19 mouse cellular contexts compared by ENCODE assay signal in genomic region chr11:4861816-4862604, GRCm38 (mm10). TPM values are rescaled to one million over a fixed set of nuclear protein-coding genes. Genes with fewer than 3 reads are reported as not detected.
DNase-seq lines count a peak whose midpoint lies in the region; ATAC-seq and TF ChIP-seq lines count a peak whose summit lies in the region.
"Had no signal": no experiment of that assay in that cellular context is flagged by ENCODE, and none has a peak within 500 bp of the region (broad histone marks: within the 10 kb centered on the region; RNA-seq: fewer than 3 reads in every experiment).

No protein-coding gene starts in this region.

- TF ChIP-seq CTCF in testis, adult 2 months (IDR thresholded peaks at IDR 0.05; ENCODE audit: control insufficient read depth, insufficient read depth, insufficient replicate concordance, low read depth, low read length): no peak
- no peak for TF ChIP-seq CTCF in brain, embryonic 14.5 days (IDR thresholded peaks at IDR 0.05; ENCODE audit: borderline replicate concordance, extremely low read depth, insufficient read depth, insufficient read length)

- H3K9me3 ChIP-seq in limb, embryonic 12.5 days: no peaks in the 10 kb centered on the region
- H3K9me3 ChIP-seq: heart, embryonic 13.5 days; hindbrain, embryonic 10.5 days; liver, embryonic 15.5 days; midbrain, embryonic 12.5 days; neural tube, embryonic 13.5 days had no signal

- H3K27me3 ChIP-seq in testis, adult 2 months (ENCODE audit: control insufficient read depth, insufficient read depth, low read length): no peaks in the 10 kb centered on the region
- H3K27me3 ChIP-seq in limb, embryonic 12.5 days: no peaks in the 10 kb centered on the region
- H3K27me3 ChIP-seq: heart, embryonic 13.5 days; liver, embryonic 15.5 days; midbrain, embryonic 12.5 days; neural tube, embryonic 13.5 days had no signal

- H3K9ac ChIP-seq in limb, embryonic 12.5 days (replicated peaks): 0 out of 2 replicates have a peak overlapping the region, but pooled peaks have one; percentile 18
- H3K9ac ChIP-seq: heart, embryonic 13.5 days; liver, embryonic 15.5 days; midbrain, embryonic 12.5 days; neural tube, embryonic 13.5 days had no signal

- TF ChIP-seq POLR2A in testis, adult 2 months (IDR thresholded peaks at IDR 0.05; ENCODE audit: control insufficient read depth, low read depth, low read length): no peak
- TF ChIP-seq POLR2A in brain, embryonic 14.5 days (IDR thresholded peaks at IDR 0.05; ENCODE audit: borderline replicate concordance, extremely low read depth, insufficient read depth, insufficient read length, poor library complexity, severe bottlenecking): no peak

- WGBS in limb, embryonic 12.5 days: 24% methylated on average over 11 of the region's 11 CpGs

- no peaks in the 10 kb centered on the region for H3K36me3 ChIP-seq in testis, adult 2 months (ENCODE audit: control insufficient read depth, insufficient read depth, low read length)
- H3K36me3 ChIP-seq in limb, embryonic 12.5 days: no peaks in the 10 kb centered on the region
- H3K36me3 ChIP-seq: heart, embryonic 13.5 days; hindbrain, embryonic 10.5 days; liver, embryonic 15.5 days; midbrain, embryonic 12.5 days; neural tube, embryonic 13.5 days had no signal

- no peak overlapping the region for H3K4me3 ChIP-seq in testis, adult 2 months (ENCODE audit: control insufficient read depth, low read depth, low read length)
- no peak overlapping the region for H3K4me3 ChIP-seq in limb, embryonic 12.5 days (replicated peaks)
- H3K4me3 ChIP-seq: heart, embryonic 13.5 days; hindbrain, embryonic 10.5 days; liver, embryonic 15.5 days; midbrain, embryonic 12.5 days; neural tube, embryonic 13.5 days had no signal

- H3K4me2 ChIP-seq in limb, embryonic 12.5 days: peak overlapping the region; percentile 6
- H3K4me2 ChIP-seq: heart, embryonic 13.5 days; liver, embryonic 15.5 days; midbrain, embryonic 12.5 days; neural tube, embryonic 13.5 days had no signal

- peak overlapping the region; percentile 13; the same call in 1 of the 2 replicates for H3K27ac ChIP-seq in testis, adult 2 months (ENCODE audit: control insufficient read depth, insufficient read depth, low read depth, low read length)
- peak overlapping the region; percentile 83 for H3K27ac ChIP-seq in limb, embryonic 12.5 days
- H3K27ac ChIP-seq: heart, embryonic 13.5 days; hindbrain, embryonic 10.5 days; liver, embryonic 15.5 days; midbrain, embryonic 12.5 days; neural tube, embryonic 13.5 days had no signal

- no peak for ATAC-seq in limb, embryonic 12.5 days (ENCODE audit: insufficient number of reproducible peaks, insufficient read depth, low FRiP score, low TSS enrichment, low read depth)
- ATAC-seq: CD4-positive, CD25-positive, alpha-beta regulatory T cell, adult 4 months; inflammation-experienced regulatory T-cells, adult 6 months had no signal

- DNase-seq in testis, postnatal 10 days (ENCODE audit: low spot score): no peak
- peak; percentile 25 for DNase-seq in brain, embryonic 14.5 days (ENCODE audit: low read depth)
- DNase-seq in thymus, postnatal 4 days: no peak
- no peak for DNase-seq in left cerebral cortex, adult 9 months (ENCODE audit: low spot score in 2 of 2)
- DNase-seq in lung, postnatal 10 days: no peak
- DNase-seq: adrenal gland, adult 2 months; cerebellum, adult 18-20 months; kidney, postnatal 14 days; layer of hippocampus, adult 9-11 months; right cerebral cortex, postnatal 4 days had no signal

- no peaks in the 10 kb centered on the region for H3K4me1 ChIP-seq in testis, adult 2 months (ENCODE audit: control insufficient read depth, insufficient read depth, low read length)
- peaks cover 16% of the 10 kb centered on the region for H3K4me1 ChIP-seq in limb, embryonic 12.5 days (replicated peaks)
- H3K4me1 ChIP-seq: heart, embryonic 13.5 days; liver, embryonic 15.5 days; midbrain, embryonic 12.5 days; neural tube, embryonic 13.5 days had no signal

RNA-seq across cellular contexts. Expression of gene Nipsnap1, which starts 11.7 kb away (rescaled TPM):
- 2.7 and 3.7 TPM in 2 replicates for polyA plus RNA-seq in testis, adult 2 months (2012; rRNA removed)
- polyA plus RNA-seq in brain, embryonic 14.5 days (2012; rRNA removed): 101 and 117 TPM in 2 replicates
- 85.8 and 87.1 TPM in 2 replicates for polyA plus RNA-seq in limb, embryonic 12.5 days (2016; fragmentation: Nextera tagmentation; extraction: Ambion mirVana)

RNA-seq across cellular contexts. Expression of gene Nf2, which starts 12.7 kb away (rescaled TPM):
- polyA plus RNA-seq in testis, adult 2 months (2012; rRNA removed): 90.2 and 92.5 TPM in 2 replicates
- polyA plus RNA-seq in brain, embryonic 14.5 days (2012; rRNA removed): 82.3 and 96.3 TPM in 2 replicates
- 59.8 and 68.0 TPM in 2 replicates for polyA plus RNA-seq in limb, embryonic 12.5 days (2016; fragmentation: Nextera tagmentation; extraction: Ambion mirVana)

RNA-seq across cellular contexts. Expression of gene Thoc5, which starts 33.1 kb away (rescaled TPM):
- 69.3 and 75.4 TPM in 2 replicates for polyA plus RNA-seq in testis, adult 2 months (2012; rRNA removed)
- polyA plus RNA-seq in brain, embryonic 14.5 days (2012; rRNA removed): 75.1 and 84.7 TPM in 2 replicates
- 40.3 and 44.3 TPM in 2 replicates for polyA plus RNA-seq in limb, embryonic 12.5 days (2016; fragmentation: Nextera tagmentation; extraction: Ambion mirVana)

Comparison
In these comparisons a context has a peak if more than half of its experiments do, and no peak if none do; other contexts are left out.
1. RNA of gene Nipsnap1, which starts 11.7 kb away (polyA plus RNA-seq): 101 to 117 TPM in brain, embryonic 14.5 days and 85.8 to 87.1 TPM in limb, embryonic 12.5 days; 2.7 to 3.7 TPM in testis, adult 2 months; every median in the first group is over 10 times any median in the second.